Mouse (Mus musculus) kidney, adult 8-10 months (tissue): ENCODE results near the gene Ssxb3.
"Not testable (repeated sequence)": the region's sequence is repeated elsewhere in the genome, so short reads cannot be mapped to it uniquely, and the experiment has no call there.

Source experiments
- DNase-seq, 2 experiments: peaks; one replicate each; pipeline ENCODE4 v3.0.0; 2022

Ssxb3 gene

DNA sequence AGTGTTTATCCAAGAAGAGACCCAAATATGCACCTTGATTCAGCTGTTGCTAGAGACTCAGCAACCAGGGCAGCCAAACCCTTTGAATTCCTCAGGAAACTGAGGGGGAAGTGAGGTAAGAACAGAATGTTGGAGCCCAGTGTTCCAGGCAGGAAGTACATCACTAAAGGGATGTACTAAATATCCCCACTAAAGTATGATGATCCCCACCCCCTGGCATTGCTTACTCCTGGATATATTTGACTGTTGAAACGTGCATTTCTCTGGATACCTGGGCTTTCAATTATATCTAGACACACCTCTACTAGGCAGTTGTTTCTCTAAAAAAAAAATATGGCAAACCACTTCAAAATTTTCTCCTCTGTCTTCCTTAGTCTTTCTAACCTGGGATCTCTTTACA, at the start of gene Ssxb3:
Gene Ssxb3, minus strand, starts transcription at position 101 of the 400 bp plus-strand sequence.
- not testable (repeated sequence) for DNase-seq

- DNase-seq = not testable (repeated sequence)
Observed at GRCm38 (mm10) chrX:8548155-8548554, 43.5 kb downstream of the Ssxb3 start, which contains the start of gene Ssxb6. Gene Ssxb6 (minus strand): TSS chrX:8548255.
